Mouse (Mus musculus): ENCODE measurements at regions not wholly inside any gene's neighbourhood (a gene's known extent, or its start where the extent isn't known, plus 50 kb on each side); places are given as distances from the start of the nearest gene placed in this dataset.

DNA sequence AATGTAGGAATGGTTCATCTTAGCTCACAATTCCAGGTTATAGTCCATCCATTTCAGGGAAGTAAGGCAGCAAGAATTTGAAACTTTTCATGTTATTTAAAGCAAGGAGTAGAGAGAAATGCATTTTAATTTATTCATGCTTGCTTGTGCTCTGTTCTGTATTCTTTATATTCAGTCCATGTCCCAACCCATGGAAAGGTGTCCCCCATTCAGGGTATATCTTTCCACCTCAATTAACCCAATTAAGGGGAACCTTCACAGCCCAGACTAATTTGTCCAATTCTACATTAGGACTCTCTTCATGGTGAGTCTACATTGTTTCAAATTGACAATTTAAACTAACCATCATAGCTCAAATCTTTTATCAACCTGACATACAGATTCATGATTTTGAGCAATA lies 580.2 kb downstream of the Cenpc1 start:
- intact Hi-C loops (cut with DNase I) = no loop called here

DNA sequence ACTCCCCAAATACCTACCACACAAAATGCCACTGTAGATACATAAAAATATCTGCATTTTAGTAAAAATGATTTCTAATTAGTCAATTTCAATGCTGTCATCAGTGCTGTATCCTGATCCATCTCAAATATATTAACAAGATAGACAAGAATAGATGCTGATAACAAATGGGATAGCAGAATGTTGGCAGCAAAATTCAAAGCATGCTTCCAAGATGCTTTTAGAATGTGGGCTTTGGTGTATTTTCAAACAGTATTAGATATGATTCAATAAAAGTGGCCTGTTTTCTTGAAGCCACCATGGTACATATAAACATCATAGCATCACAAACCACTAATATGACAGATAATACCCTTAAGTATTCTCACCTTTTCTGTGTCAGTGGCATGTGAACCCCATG lies 597.6 kb downstream of the Cenpc1 start:
- intact Hi-C loops (cut with DNase I) = no loop called here

DNA sequence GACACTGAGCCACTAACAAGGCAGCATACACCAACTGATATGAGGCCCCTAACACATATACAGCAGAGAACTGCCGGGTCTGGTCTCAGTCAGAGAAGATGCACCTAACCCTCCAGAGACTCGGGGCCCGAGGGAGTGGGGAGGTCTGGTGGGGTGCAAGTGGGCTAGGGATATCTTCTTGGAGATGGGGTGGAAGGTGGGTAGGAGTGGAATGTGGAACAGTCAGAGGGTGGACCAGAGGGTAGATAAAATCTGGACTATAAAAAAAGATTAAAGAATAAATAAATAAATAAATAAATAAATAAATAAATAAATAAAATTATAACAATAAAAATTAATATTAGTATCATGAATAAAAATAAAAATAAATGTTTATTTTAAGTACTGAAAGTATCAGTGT lies 598.2 kb downstream of the Cenpc1 start:
- intact Hi-C loops (cut with DNase I) = no loop called here

Data from adrenal gland (tissue).